Mouse (Mus musculus) lung, postnatal 25 days (tissue): Measurements from ENCODE around the gene H2-Oa.

Experiments used
- DNase-seq: peaks from one replicate; pipeline ENCODE4 v3.0.0; 2022; ENCODE audit warnings: low spot score

H2-Oa gene

DNA sequence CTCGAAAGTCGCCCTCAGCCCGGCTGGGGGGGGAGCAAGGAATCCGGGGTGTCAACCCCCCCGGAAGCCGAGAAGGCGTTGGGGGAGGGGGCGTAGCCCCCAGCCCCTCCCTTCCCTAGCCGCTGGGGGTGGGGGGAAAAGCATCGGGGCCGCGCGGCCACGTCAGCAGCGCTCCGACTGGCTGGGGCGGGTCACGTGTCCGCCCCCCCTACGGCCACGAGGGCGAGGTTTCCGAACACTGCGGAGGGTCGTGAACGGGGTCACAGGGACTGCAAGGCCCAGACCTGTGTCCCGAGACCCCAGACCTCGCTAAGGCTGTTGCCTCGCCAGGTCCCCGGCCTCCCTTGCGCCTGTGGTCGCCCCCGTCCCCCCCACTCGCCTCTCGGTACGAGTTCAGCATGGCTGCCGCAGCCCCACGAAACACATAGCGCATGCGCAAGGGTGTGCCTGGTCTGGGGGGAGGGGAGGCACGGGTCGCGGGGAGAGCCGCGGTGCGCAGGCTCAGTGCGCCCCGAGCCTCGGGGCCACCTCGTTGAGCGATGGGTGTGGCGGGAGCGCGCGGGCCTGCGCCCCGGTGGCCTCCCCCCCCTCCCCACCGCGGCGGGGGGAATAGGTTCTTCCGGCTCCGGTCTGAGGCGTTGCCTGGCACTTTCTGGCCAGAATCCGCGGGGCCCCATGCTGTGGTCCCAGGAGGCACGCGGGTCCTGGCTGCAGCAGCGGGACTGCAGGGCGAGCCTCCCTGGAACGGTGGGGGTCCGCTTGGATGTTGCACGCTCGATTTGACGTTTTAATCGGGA lies 30.2 kb downstream of the H2-Oa start, which contains the start of gene Brd2:
TSS of gene Brd2 (minus strand) at position 447 of the 797 bp plus-strand sequence.
- peak; percentile 98 for DNase-seq

GRCm38 (mm10) chr17:34123111-34123510 lies 31.0 kb downstream of the H2-Oa start:
- no peak for DNase-seq

DNA sequence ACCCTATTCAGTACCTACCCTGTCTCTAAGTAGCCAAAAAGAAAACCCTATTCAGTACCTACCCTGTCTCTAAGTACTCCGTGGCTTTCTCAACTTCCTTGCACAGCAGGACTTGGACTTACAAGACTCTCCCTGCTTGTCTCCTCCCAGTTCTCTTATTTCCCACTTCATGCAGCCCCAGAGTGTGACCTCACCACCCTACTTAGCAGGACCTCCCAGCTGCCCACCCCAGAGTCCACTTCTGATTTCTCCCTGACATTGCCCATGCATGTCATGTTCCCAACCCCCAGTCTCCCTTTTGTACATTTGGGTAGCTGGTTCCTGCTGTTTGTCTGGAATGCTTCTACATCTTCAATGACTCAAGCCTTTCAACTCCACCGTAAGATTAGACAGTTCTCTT lies 31.4 kb downstream of the H2-Oa start:
- peak; percentile 61 for DNase-seq

DNA sequence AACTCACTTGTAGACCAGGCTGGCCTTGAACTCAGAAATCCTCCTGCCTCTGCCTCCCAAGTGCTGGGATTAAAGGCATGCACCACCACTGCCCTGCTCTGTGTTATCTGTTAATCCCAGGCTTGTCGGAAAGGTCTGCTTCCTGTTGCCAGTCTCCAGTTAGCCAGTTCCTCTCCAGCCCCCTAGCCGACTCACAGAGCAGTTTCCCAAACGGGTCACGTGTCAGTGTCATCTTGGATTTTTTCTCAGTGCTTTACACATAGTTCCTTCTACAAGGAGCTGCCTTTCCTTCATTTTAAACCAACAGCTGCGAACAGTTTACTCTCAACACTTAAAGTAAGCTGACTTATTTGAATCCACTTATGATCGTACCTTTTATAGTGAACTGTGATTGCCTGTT lies 32.5 kb downstream of the H2-Oa start:
- DNase-seq = no peak

DNA sequence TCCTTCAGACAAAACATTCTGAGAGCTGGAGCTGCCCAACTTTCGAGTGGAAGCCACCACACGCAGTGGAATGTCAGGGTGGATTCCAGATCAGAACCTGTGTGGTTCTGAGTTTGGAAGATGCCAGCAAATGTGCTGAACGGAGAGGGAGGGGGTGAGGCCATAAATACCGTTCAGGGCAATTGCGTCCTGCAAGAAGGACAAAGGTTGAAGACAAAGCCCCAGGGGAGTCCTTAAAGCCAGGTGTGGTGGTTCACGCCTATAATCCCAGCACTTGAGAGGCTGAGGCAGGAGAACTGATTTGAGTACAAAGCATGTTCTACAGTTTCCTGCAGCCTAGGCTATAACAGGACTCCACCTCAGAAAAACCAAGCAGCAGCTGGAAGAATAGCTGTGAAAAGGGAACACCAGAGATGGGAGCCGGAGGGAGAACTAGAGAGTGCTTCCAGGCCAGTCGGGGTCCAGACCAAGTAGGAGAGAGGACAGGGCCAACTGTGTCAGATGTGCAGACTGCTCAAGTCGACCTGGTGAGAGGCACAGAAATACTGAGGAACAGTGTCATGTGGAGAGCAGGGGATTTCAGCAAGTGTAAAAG lies 34.8 kb downstream of the H2-Oa start:
- no peak for DNase-seq

- peak; percentile 75 for DNase-seq
Measured at GRCm38 (mm10) chr17:34127475-34127874, 35.3 kb downstream of the H2-Oa start.

- no peak for DNase-seq
Measured at GRCm38 (mm10) chr17:34128264-34128937, 36.3 kb downstream of the H2-Oa start.

DNA sequence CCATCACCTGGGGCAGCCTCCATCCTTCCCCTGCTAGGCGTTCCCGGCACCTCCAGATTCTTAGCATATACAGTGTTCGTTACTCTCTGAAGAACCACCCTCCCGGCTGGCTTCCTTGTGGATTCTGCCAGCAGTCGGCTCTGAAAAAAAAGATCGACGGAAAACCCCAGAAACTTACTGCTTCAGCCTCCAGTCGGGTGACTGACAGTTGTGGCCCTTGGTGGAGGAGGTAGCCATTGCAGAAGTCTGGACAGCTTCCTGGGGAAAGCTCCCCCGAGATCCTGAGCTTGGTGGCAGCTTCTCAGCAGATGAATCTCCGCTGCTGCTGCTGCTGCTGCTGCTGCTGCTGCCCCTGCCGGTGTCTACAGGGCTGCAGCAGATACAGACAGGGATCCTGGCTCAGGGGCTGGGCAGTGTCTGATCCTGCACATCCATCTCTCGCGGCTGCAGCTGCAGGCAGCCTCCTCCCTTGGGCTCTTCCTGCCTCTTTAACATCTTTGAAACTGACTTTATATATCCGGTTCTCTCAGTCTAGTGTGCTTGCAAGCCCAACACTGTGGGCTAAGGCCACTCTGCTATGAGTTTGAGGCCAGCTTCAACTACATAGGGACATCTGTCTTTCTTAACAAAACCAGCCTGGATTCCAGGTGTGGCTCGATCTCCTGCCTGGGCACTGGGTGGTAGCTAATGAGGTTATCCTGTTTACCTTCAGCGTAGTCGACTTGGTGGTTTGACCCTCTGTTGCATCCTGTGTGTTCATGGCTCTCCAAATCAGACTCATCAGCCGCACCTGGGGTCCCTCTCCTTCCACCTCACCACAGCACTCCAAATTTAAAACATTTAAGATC lies 37.0 kb downstream of the H2-Oa start:
- no peak for DNase-seq

DNA sequence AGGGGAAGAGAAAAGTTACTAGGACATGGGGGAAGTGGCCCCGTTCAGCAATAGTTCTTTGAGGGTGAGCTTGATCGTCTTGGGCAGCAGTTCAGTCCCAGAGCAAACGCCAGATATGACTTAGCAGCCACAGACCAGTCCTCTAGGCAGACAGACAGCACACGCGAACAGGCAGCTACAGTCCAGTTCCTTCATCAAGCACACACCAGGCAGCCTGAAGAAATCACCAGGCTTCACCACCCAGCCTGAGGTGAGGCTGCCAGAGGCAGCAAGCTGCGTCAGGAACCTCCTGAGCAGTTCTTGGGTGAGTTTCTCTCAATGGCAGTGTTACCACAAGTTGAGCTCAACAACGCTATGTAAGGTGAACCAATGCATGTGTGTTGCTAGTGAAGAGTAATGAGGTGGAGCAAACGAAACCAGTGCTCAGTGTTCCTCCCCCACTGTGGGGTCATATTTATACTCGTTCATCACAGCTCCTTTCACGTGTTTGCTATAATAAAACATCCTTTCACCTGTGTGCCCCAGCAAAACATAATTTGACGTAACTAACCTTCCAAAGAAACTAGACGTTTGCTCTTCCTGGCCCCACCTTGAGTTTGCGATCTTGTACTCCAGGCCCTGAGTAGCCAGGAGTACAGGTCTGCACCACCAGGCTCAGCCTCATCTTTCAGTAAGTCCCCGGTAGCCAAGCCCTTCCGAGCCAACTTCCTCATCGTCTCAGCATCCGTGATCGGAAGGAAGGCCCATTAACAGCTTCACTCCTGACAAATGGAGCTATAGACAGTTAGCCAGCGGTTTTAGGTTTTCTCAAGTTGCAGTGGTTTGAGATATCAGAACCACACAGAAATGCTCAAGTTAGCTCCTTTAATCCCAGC lies 38.2 kb downstream of the H2-Oa start:
- no peak for DNase-seq

DNA sequence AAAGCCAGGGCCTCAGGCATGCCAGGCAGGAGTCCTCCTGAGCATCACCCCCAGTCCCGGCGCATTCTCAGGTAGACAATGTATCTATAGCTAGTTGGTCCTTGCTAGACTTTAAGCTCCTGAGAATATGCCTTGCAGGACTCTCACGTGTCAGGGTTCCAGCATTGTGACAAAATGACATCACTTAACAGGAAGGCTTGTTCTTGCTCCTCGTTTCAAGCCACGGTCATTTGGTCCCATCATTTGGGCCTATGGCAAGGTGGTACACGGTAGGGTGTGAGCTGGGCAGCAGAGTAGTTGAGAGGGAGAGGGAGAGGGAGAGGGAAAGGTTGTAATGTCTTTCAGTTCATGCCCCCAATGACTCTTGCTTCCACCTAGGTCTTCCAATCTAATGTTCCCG lies 39.8 kb downstream of the H2-Oa start:
- DNase-seq = no peak

DNA sequence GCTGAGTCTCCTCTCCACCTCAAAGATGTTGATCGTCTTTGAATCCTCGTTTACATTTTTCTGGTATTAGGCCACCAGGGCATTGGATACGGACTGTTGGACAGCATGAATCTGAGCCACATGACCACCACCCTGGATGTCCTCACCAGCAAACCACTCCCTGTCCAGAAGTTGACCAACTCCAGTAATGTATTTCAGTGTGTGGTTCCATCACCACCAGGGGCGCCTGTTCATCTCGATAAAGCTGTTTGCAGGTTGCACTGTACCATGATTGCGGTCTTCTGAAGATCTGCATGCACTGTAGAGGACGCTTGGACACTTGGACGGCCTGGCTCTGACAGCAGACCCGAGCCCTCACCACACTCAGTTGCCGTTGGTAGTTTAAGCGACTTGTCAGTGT lies 41.1 kb downstream of the H2-Oa start:
- no peak for DNase-seq

- DNase-seq = no peak
Measured at GRCm38 (mm10) chr17:34134451-34134850, 42.3 kb downstream of the H2-Oa start.

GRCm38 (mm10) chr17:34135297-34136224 lies 43.4 kb downstream of the H2-Oa start:
- DNase-seq = peak; percentile 99

GRCm38 (mm10) chr17:34137601-34138000 lies 45.5 kb downstream of the H2-Oa start:
- DNase-seq = no peak

DNA sequence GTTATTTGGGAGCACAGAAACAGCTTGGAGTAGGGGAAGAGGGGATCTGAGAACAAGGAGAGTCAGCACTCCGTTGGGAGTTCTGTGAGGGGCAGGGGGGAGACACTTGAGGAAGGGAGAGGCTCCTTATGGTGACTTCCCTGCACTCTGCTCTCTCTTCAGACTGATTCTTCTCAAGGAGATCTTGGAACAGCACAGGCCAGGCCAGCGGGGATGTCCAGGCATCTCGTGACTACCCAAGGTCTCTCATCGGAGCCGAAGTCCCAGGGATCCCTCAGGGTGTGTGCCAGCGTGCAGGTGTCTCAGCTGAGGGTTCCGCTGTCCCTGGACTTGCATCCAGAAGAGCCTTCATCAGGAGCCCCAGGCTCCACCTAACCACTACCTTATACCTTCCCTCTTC lies 46.5 kb downstream of the H2-Oa start:
- DNase-seq = no peak

DNA sequence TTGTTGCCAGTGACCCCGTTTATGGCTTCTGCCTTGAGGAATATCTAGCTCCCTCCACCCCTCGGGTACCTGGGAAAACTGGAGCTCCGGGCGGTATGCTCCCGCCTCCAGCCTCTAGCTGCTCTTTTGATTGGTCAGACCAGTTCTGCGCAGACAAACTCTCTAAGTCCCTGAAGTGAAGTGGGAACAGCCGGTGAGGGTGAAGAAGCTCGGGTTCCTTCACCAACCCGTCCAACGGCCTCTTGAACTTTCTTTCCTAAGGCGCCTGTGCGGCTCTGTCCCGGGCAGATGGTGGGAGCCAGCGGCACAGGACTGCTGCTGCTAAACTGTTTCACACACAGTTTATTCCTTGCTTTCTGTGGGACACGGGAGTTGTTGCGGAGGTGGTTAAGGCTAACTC lies 47.3 kb downstream of the H2-Oa start:
- peak; percentile 79 for DNase-seq

GRCm38 (mm10) chr17:34140240-34140639 lies 48.1 kb downstream of the H2-Oa start:
- no peak for DNase-seq

GRCm38 (mm10) chr17:34141448-34141847 lies 49.3 kb downstream of the H2-Oa start:
- DNase-seq = no peak

DNA sequence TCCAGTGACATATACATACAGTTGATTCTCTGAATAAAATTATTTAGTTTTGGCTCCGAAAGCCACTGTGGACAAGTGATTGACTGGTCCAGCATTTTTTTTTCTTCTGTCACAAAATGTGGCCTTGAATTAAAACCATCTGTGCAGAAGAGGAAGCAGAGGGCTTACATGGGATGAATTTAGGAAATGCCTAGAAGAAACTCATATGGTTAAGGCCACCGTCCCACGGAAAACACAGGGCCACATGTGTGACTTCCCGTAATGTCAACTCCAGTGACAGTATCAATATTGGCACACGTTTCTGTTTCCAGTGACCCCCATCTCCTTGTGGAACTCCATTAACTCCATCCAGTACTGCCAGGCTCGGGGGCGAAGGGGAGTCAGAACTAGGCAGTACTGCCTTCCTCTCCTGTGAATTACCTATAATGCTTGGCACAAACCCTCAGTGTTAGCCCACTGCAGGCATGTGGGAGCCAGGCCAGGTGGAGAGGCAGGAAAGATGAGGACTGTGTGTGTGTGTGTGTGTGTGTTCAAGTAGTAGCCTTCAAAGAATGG lies 50.4 kb downstream of the H2-Oa start:
- DNase-seq = no peak

- DNase-seq = peak; percentile 88
Measured at GRCm38 (mm10) chr17:34143033-34143432, 50.9 kb downstream of the H2-Oa start, which contains the start of gene H2-DMb2. TSS of gene H2-DMb2 (plus strand) at chr17:34143307.
